Mouse (Mus musculus) cerebellum, postnatal 4 days (tissue): ENCODE measurements around the gene Aamdc.

ENCODE experiments used
- DNase-seq, 2 experiments: peaks; one replicate each; pipeline ENCODE4 v3.0.0; 2022; ENCODE audit warnings: low spot score in 2 of 2, mixed read lengths in 1 of 2

The Aamdc gene

GRCm38 (mm10) chr7:97514786-97515185, 64.5 kb downstream of the Aamdc start:
- DNase-seq: no peak

- DNase-seq: no peak
Observed at GRCm38 (mm10) chr7:97500555-97501209, 78.6 kb downstream of the Aamdc start.
